ENCODE assay signal across 7 mouse cellular contexts in the genomic region with DNA sequence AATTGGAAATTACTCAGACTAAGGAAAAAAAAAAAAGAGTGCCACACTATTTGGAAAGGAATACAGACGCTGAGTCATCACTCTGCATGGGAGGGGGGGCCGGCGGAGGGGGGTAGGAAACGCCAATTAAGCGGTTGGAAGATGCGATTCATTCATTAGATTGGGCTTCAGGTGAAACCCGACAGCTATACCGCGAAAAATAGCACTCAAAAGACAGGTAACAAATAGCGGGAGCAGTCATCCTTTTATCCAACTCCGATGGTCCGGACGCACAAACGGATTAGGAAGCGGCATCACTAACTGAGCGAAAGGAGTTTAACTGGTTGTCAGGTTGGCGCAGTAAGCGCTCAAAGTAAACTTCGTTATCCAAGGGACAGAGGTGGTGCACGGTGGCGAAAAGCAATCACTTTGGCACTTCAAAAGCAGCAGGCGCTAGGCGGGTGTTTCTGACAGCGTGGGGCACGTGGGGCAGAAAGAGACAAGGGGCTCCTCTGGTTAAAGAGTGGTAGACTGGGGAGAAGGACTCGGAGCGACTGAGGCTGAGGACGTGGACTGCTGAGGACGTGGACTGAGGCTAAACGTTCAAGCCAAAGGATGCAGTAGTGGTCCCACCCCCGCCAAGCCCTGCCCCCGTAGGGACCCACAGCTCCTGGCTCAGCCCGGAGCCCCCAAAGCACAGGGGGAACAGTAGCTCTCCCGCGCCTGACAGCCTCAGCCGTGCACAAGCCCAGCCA. TPM values are rescaled to one million over a fixed set of nuclear protein-coding genes. Genes with fewer than 3 reads are reported as not detected.
DNase-seq lines count a peak whose midpoint lies in the region; ATAC-seq and TF ChIP-seq lines count a peak whose summit lies in the region.

No protein-coding gene starts in this region.

- WGBS in forebrain, postnatal 0 days = under 1% methylated on average over 36 of the region's 36 CpGs
- under 1% methylated on average over 36 of the region's 36 CpGs for WGBS in hindbrain, postnatal 0 days
- WGBS in midbrain, embryonic 11.5 days = under 1% methylated on average over 36 of the region's 36 CpGs

- intact Hi-C loops in left cerebral cortex, postnatal 25 days (cut with DNase I) = loop anchor here (2.0 to 5.0 kb wide), 2 partner anchors 213 to 231 kb away; partner anchors contain the start of gene Tgfb1i1

- TF ChIP-seq CTCF in forebrain, postnatal 0 days (IDR thresholded peaks at IDR 0.05; ENCODE audit: low read depth) = no peak
- TF ChIP-seq CTCF in hindbrain, postnatal 0 days (IDR thresholded peaks at IDR 0.05; ENCODE audit: low read depth) = no peak

- H3K36me3 ChIP-seq in forebrain, postnatal 0 days (ENCODE audit: insufficient read depth) = no peaks in the 10 kb centered on the region
- H3K36me3 ChIP-seq in hindbrain, postnatal 0 days (ENCODE audit: insufficient read depth, low read length) = no peaks in the 10 kb centered on the region
- H3K36me3 ChIP-seq in midbrain, embryonic 11.5 days (ENCODE audit: control insufficient read depth, insufficient read depth, low read length) = no peaks in the 10 kb centered on the region

- peak overlapping the region; percentile 85 for H3K4me2 ChIP-seq in forebrain, postnatal 0 days (ENCODE audit: low read depth)
- peak overlapping the region; percentile 94 for H3K4me2 ChIP-seq in hindbrain, postnatal 0 days (ENCODE audit: low read depth, low read length)
- H3K4me2 ChIP-seq in midbrain, embryonic 11.5 days = peak overlapping the region; percentile 83

- peak overlapping the region; percentile 93 for H3K27ac ChIP-seq in forebrain, postnatal 0 days (ENCODE audit: low read depth, low read length)
- peak overlapping the region; percentile 91 for H3K27ac ChIP-seq in hindbrain, postnatal 0 days
- peak overlapping the region; percentile 87 for H3K27ac ChIP-seq in midbrain, embryonic 11.5 days (ENCODE audit: low read depth, low read length)

- H3K27me3 ChIP-seq in forebrain, postnatal 0 days (ENCODE audit: insufficient read depth, low read length) = no peaks in the 10 kb centered on the region
- H3K27me3 ChIP-seq in hindbrain, postnatal 0 days (ENCODE audit: insufficient read depth, low read length) = no peaks in the 10 kb centered on the region
- no peaks in the 10 kb centered on the region for H3K27me3 ChIP-seq in midbrain, embryonic 11.5 days (ENCODE audit: control insufficient read depth, insufficient read depth, low read length)

- peak; percentile 78 for DNase-seq in NIH3T3 (ENCODE audit: low read depth)
- peak; percentile 38 for DNase-seq in c-Kit-positive CD71-negative TER-119-negative erythroid progenitor cells, embryonic 14.5 days (ENCODE audit: low read depth)
- DNase-seq in forebrain, postnatal 0 days = peak; percentile 60
- DNase-seq in hindbrain, postnatal 0 days (ENCODE audit: low spot score) = peak; percentile 41
- DNase-seq in left cerebral cortex, postnatal 25 days (ENCODE audit: low spot score in 2 of 2) = peak; percentile 17 to 38
- DNase-seq in midbrain, embryonic 11.5 days (ENCODE audit: low spot score, missing footprints) = peak; percentile 95
- DNase-seq in spleen, postnatal 14 days (ENCODE audit: low spot score in 2 of 2) = peak; percentile 20 to 38

- peaks cover 8% of the 10 kb centered on the region; the same call in 1 of the 2 replicates for H3K4me1 ChIP-seq in forebrain, postnatal 0 days (ENCODE audit: insufficient read depth)
- no peaks in the 10 kb centered on the region for H3K4me1 ChIP-seq in hindbrain, postnatal 0 days (ENCODE audit: insufficient read depth, low read length)
- peaks cover 14% of the 10 kb centered on the region for H3K4me1 ChIP-seq in midbrain, embryonic 11.5 days (ENCODE audit: control insufficient read depth, insufficient read depth, low read length)

- no peak for ATAC-seq in forebrain, postnatal 0 days
- peak; percentile 1; the same call in 1 of the 2 replicates for ATAC-seq in hindbrain, postnatal 0 days
- ATAC-seq in midbrain, embryonic 11.5 days (ENCODE audit: low FRiP score) = no peak; the same call in 1 of the 2 replicates

- peak overlapping the region; percentile 82 for H3K9ac ChIP-seq in forebrain, postnatal 0 days
- H3K9ac ChIP-seq in hindbrain, postnatal 0 days (replicated peaks; ENCODE audit: low read length) = peak overlapping the region; percentile 89
- H3K9ac ChIP-seq in midbrain, embryonic 11.5 days (ENCODE audit: low read length) = peak overlapping the region; percentile 92

- no peaks in the 10 kb centered on the region for H3K9me3 ChIP-seq in forebrain, postnatal 0 days (ENCODE audit: low read length)
- no peaks in the 10 kb centered on the region for H3K9me3 ChIP-seq in hindbrain, postnatal 0 days (ENCODE audit: low read length)
- H3K9me3 ChIP-seq in midbrain, embryonic 11.5 days (ENCODE audit: control insufficient read depth, low read length) = no peaks in the 10 kb centered on the region

- H3K4me3 ChIP-seq in forebrain, postnatal 0 days (ENCODE audit: low read depth, low read length) = peak overlapping the region; percentile 96
- H3K4me3 ChIP-seq in hindbrain, postnatal 0 days (ENCODE audit: low read length) = peak overlapping the region; percentile 91
- peak overlapping the region; percentile 93 for H3K4me3 ChIP-seq in midbrain, embryonic 11.5 days (ENCODE audit: low read depth, low read length)

RNA-seq across cellular contexts. Expression of gene Tial1, which starts 1.2 kb away (rescaled TPM):
- 60.9 and 76.7 TPM in 2 replicates for total RNA-seq in forebrain, postnatal 0 days (2014; rRNA removed)
- 17.3 and 22.5 TPM in 2 replicates for polyA plus RNA-seq in forebrain, postnatal 0 days (2015; fragmentation: Nextera tagmentation; extraction: Ambion mirVana)
- total RNA-seq in hindbrain, postnatal 0 days (2014; rRNA removed) = 33.8 and 44.7 TPM in 2 replicates
- polyA plus RNA-seq in hindbrain, postnatal 0 days (2015; fragmentation: Nextera tagmentation; extraction: Ambion mirVana) = 22.4 and 26.0 TPM in 2 replicates
- 100 to 1,000 TPM in 1 of 2 experiments, 10 to 100 TPM in 1; 89.6 to 102 TPM for total RNA-seq in left cerebral cortex, postnatal 25 days (2021)
- polyA plus RNA-seq in midbrain, embryonic 11.5 days (2014; fragmentation: Nextera tagmentation; extraction: Ambion mirVana) = 43.9 and 46.6 TPM in 2 replicates

RNA-seq across cellular contexts. Expression of gene Rgs10, which starts 41.7 kb away (rescaled TPM):
- total RNA-seq in forebrain, postnatal 0 days (2014; rRNA removed) = 53.2 and 54.5 TPM in 2 replicates
- 51.7 and 64.2 TPM in 2 replicates for polyA plus RNA-seq in forebrain, postnatal 0 days (2015; fragmentation: Nextera tagmentation; extraction: Ambion mirVana)
- total RNA-seq in hindbrain, postnatal 0 days (2014; rRNA removed) = 31.7 and 35.4 TPM in 2 replicates
- 101 and 107 TPM in 2 replicates for polyA plus RNA-seq in hindbrain, postnatal 0 days (2015; fragmentation: Nextera tagmentation; extraction: Ambion mirVana)
- 10 to 100 TPM; 45.2 to 55.3 TPM for total RNA-seq in left cerebral cortex, postnatal 25 days (2021)
- 10.0 and 11.7 TPM in 2 replicates for polyA plus RNA-seq in midbrain, embryonic 11.5 days (2014; fragmentation: Nextera tagmentation; extraction: Ambion mirVana)

Comparison
In these comparisons a context has a peak if more than half of its experiments do, and no peak if none do; other contexts are left out.
1. DNase-seq: peak in every context shown above with its lines; median percentile 95 in midbrain, embryonic 11.5 days; 78 in NIH3T3; 60 in forebrain, postnatal 0 days; 41 in hindbrain, postnatal 0 days; 38 in c-Kit-positive CD71-negative TER-119-negative erythroid progenitor cells, embryonic 14.5 days; 29 in spleen, postnatal 14 days; 28 in left cerebral cortex, postnatal 25 days.